Mouse (Mus musculus): ENCODE measurements around the gene Aqp11.

The Aqp11 gene

GRCm38 (mm10) chr7:97737638-97738456 is at the start of gene Aqp11:
Aqp11 (minus strand) TSS chr7:97738289.
- DNase-seq (ENCODE audit: low spot score in 2 of 2): peak; percentile 39 to 54

- DNase-seq (ENCODE audit: low spot score in 2 of 2): no peak
Observed at GRCm38 (mm10) chr7:97783523-97783922, 45.4 kb upstream of the Aqp11 start.

DNA sequence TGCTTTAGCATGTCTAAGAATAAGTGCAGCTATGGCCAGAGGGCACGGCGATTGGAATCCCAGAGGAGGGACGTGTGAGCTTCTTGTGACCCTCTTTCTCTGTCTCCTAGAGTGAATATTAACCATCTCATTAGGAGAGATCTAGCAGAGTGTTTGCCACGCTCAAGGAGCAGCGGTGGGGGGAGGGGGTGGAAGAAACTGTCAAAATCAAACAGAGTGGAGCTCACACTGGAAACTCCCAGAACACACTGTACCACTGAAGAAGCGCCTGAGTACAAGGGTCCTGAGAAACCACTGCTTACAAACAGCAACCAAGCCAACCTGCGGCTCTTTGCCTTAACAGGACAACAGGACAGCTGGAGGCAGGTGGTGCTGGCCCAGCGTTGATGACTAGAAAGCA is 43.4 kb upstream of the Aqp11 start:
- no peak for DNase-seq (ENCODE audit: low spot score in 2 of 2)

DNA sequence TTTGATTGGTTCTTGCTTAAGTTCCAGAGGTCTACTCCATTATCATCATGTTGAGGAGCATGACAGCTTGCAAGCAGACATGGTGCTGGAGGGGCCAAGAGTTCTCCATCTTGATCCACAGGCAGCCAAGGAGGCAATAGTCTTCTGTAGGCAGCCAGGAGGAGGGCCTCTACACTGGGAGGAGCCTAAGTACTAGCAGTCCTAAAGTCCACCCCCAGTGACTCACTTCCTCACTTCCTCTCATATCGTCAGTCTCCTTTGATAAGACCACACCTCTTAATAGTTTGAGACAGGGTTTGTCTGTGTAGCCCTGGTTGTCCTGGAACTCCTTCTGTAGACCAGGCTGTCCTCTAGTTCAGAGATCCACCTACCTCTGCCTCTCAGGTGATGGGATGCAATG is 42.7 kb upstream of the Aqp11 start:
- DNase-seq (ENCODE audit: low spot score in 2 of 2): no peak

- DNase-seq (ENCODE audit: low spot score in 2 of 2): no peak
Observed at GRCm38 (mm10) chr7:97780222-97780621, 42.1 kb upstream of the Aqp11 start.

- DNase-seq (ENCODE audit: low spot score in 2 of 2): no peak
Observed at GRCm38 (mm10) chr7:97777191-97777590, 39.1 kb upstream of the Aqp11 start.

GRCm38 (mm10) chr7:97775923-97776322 is 37.8 kb upstream of the Aqp11 start:
- DNase-seq (ENCODE audit: low spot score in 2 of 2): no peak

GRCm38 (mm10) chr7:97775380-97775779 is 37.3 kb upstream of the Aqp11 start:
- DNase-seq (ENCODE audit: low spot score in 2 of 2): no peak

DNA sequence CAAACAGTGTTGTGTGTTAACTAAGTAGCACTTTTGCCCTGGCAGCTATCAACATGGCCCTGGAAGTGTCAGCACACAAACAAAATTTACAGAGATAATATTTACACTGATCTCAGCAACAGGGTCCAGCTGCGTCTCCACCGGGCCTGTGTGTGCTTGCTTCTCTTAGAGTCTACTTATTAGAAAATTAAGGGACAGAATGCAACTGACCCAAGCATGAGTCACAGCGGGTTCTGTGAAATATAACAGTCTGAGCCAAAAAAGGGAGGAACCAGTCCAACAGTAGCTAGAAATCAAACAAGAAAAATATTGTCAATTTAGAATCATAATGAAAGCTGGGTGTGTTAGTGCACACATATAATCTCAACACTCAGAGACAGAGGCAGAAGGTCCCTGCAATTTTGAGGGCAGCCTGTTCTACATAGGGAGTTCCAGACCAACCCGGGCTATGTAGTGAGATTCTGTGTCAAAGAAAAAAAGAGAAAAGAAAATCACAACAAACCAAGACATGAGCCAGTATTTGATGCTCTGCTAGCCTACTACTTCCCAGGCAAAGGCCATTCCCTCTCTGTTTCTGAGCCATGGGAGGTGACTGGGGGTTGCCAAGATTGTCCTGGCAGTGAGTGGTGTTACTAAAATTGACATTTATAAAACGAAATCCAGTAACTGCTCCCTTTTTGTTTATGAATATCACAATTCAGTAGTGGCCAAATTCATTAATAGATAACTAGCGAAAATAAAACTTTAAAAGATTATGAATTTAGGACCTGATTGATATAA is 32.9 kb upstream of the Aqp11 start:
- DNase-seq (ENCODE audit: low spot score in 2 of 2): no peak

- no peak for DNase-seq (ENCODE audit: low spot score in 2 of 2)
Observed at GRCm38 (mm10) chr7:97769020-97769419, 30.9 kb upstream of the Aqp11 start.

- no peak for DNase-seq (ENCODE audit: low spot score in 2 of 2)
Observed at GRCm38 (mm10) chr7:97767841-97768240, 29.8 kb upstream of the Aqp11 start.

- DNase-seq (ENCODE audit: low spot score in 2 of 2): no peak
Observed at GRCm38 (mm10) chr7:97766406-97767166, 28.5 kb upstream of the Aqp11 start.

DNA sequence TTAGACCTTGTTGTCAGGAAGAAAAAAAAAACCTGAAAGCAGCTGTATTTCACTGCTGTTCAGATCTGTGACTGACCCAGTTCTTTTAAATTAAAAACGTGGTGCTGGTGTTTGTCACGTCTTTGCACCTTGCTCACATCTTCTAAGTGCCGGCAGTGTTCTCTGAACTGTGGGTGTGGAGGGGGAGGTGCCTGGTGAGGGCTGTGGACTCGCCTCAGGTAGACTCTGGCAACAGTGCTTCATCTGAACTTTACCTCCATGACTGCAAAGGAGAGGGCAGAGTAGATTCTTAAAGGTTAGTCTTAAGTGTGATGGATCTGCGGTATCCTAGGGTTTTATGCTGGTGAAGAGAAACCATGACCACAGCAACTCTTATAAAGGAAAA is 27.9 kb upstream of the Aqp11 start:
- DNase-seq (ENCODE audit: low spot score in 2 of 2): no peak

- peak in 1 of 2 experiments; percentile 41 for DNase-seq (ENCODE audit: low spot score in 2 of 2)
Observed at GRCm38 (mm10) chr7:97765181-97765962, 27.3 kb upstream of the Aqp11 start.

GRCm38 (mm10) chr7:97764591-97764990 is 26.5 kb upstream of the Aqp11 start:
- no peak for DNase-seq (ENCODE audit: low spot score in 2 of 2)

GRCm38 (mm10) chr7:97756967-97757881 is 19.1 kb upstream of the Aqp11 start:
- no peak for DNase-seq (ENCODE audit: low spot score in 2 of 2)

- DNase-seq (ENCODE audit: low spot score in 2 of 2): no peak
Observed at GRCm38 (mm10) chr7:97749207-97750190, 11.4 kb upstream of the Aqp11 start.

GRCm38 (mm10) chr7:97748527-97749206 is 10.6 kb upstream of the Aqp11 start:
- DNase-seq (ENCODE audit: low spot score in 2 of 2): no peak
